In genomic region chr10:80539493-80539892, GRCm38 (mm10) we compare ENCODE assay signal across 14 mouse cellular contexts. TPM values are rescaled to one million over a fixed set of nuclear protein-coding genes. Genes with fewer than 3 reads are reported as not detected.
DNase-seq lines count a peak whose midpoint lies in the region; ATAC-seq and TF ChIP-seq lines count a peak whose summit lies in the region.
"Had no signal": no experiment of that assay in that cellular context is flagged by ENCODE, and none has a peak within 500 bp of the region (broad histone marks: within the 10 kb centered on the region; RNA-seq: fewer than 3 reads in every experiment).

No protein-coding gene starts in this region.

- TF ChIP-seq CTCF in lung, adult 2 months (IDR thresholded peaks at IDR 0.05; ENCODE audit: insufficient read depth, low read length), result no peak

- no peaks in the 10 kb centered on the region for H3K9me3 ChIP-seq in heart, embryonic 12.5 days (replicated peaks)
- no peaks in the 10 kb centered on the region for H3K9me3 ChIP-seq in lung, embryonic 16.5 days (ENCODE audit: control insufficient read depth, low read length)
- H3K9me3 ChIP-seq in liver, embryonic 16.5 days (replicated peaks; ENCODE audit: control insufficient read depth, low read length), result no peaks in the 10 kb centered on the region
- H3K9me3 ChIP-seq: forebrain, embryonic 13.5 days; hindbrain, embryonic 15.5 days; neural tube, embryonic 13.5 days had no signal

- H3K36me3 ChIP-seq in heart, embryonic 12.5 days, result peaks cover 36% of the 10 kb centered on the region
- peaks cover 19% of the 10 kb centered on the region for H3K36me3 ChIP-seq in lung, embryonic 16.5 days (ENCODE audit: control insufficient read depth, insufficient read depth, low read length)
- H3K36me3 ChIP-seq in liver, embryonic 16.5 days (ENCODE audit: control insufficient read depth, insufficient read depth), result peaks cover 26% of the 10 kb centered on the region

- peaks cover 28% of the 10 kb centered on the region for H3K4me1 ChIP-seq in heart, embryonic 12.5 days (replicated peaks)
- H3K4me1 ChIP-seq in lung, embryonic 16.5 days (replicated peaks; ENCODE audit: control insufficient read depth, insufficient read depth, low read length), result peaks cover 10% of the 10 kb centered on the region
- no peaks in the 10 kb centered on the region; the same call in 1 of the 2 replicates for H3K4me1 ChIP-seq in lung, adult 2 months (ENCODE audit: control insufficient read depth, insufficient read depth, low read length)
- peaks cover 46% of the 10 kb centered on the region for H3K4me1 ChIP-seq in liver, embryonic 16.5 days (ENCODE audit: control insufficient read depth, low read depth, low read length)
- H3K4me1 ChIP-seq: neural tube, embryonic 13.5 days had no signal

- WGBS in heart, embryonic 12.5 days, result 18% methylated on average over 5 of the region's 5 CpGs
- 29% methylated on average over 5 of the region's 5 CpGs for WGBS in lung, embryonic 16.5 days
- whole genome bisulfite sequencing in lung, adult 2 months, result 22% methylated on average over 5 of the region's 5 CpGs
- WGBS in liver, embryonic 16.5 days (ENCODE audit: insufficient replicate concordance), result 19% methylated on average over 5 of the region's 5 CpGs

- DNase-seq in heart, adult 9 months (ENCODE audit: low spot score in 2 of 2), result no peak
- DNase-seq in lung, adult 2 months, result no peak
- DNase-seq in adrenal gland, postnatal 36 days, result peak; percentile 61 to 70
- no peak for DNase-seq in urinary bladder, postnatal 4 days (ENCODE audit: low spot score in 2 of 2)
- DNase-seq: cerebellum, adult 11 months had no signal

- no peak overlapping the region for H3K4me2 ChIP-seq in heart, embryonic 12.5 days
- peak overlapping the region; percentile 54; the same call in 1 of the 2 replicates for H3K4me2 ChIP-seq in lung, embryonic 16.5 days (ENCODE audit: low read depth, low read length)
- peak overlapping the region; percentile 81 for H3K4me2 ChIP-seq in liver, embryonic 16.5 days (ENCODE audit: low read depth, low read length)

- H3K4me3 ChIP-seq in heart, embryonic 12.5 days, result no peak overlapping the region
- no peak overlapping the region for H3K4me3 ChIP-seq in lung, embryonic 16.5 days (ENCODE audit: low read length)
- H3K4me3 ChIP-seq in lung, adult 2 months (replicated peaks; ENCODE audit: extremely low read depth, low read depth, low read length), result no peak overlapping the region
- H3K4me3 ChIP-seq in liver, embryonic 16.5 days (ENCODE audit: low read depth, low read length), result no peak overlapping the region

- no peak overlapping the region for H3K27ac ChIP-seq in heart, embryonic 12.5 days (ENCODE audit: poor library complexity, severe bottlenecking)
- no peak overlapping the region; the same call in 1 of the 2 replicates for H3K27ac ChIP-seq in lung, embryonic 16.5 days (ENCODE audit: low read length)
- 0 out of 2 replicates have a peak overlapping the region, but pooled peaks have one; percentile 26 for H3K27ac ChIP-seq in liver, embryonic 16.5 days (ENCODE audit: low read length)
- H3K27ac ChIP-seq: forebrain, embryonic 13.5 days; hindbrain, embryonic 15.5 days; neural tube, embryonic 13.5 days had no signal

- TF ChIP-seq POLR2A in lung, adult 2 months (IDR thresholded peaks at IDR 0.05; ENCODE audit: borderline replicate concordance, extremely low read depth, low read depth, low read length), result no peak

- H3K9ac ChIP-seq in heart, embryonic 12.5 days, result no peak overlapping the region
- H3K9ac ChIP-seq in lung, embryonic 16.5 days (ENCODE audit: low read length), result no peak overlapping the region
- no peak overlapping the region for H3K9ac ChIP-seq in liver, embryonic 16.5 days (ENCODE audit: low read depth, low read length)
- H3K9ac ChIP-seq: forebrain, embryonic 13.5 days; hindbrain, embryonic 15.5 days; neural tube, embryonic 13.5 days had no signal

- peaks cover 33% of the 10 kb centered on the region for H3K27me3 ChIP-seq in heart, embryonic 12.5 days (replicated peaks)
- H3K27me3 ChIP-seq in lung, embryonic 16.5 days (ENCODE audit: control insufficient read depth, insufficient read depth, low read depth, low read length), result peaks cover 15% of the 10 kb centered on the region
- H3K27me3 ChIP-seq in liver, embryonic 16.5 days (ENCODE audit: control insufficient read depth, insufficient read depth, low read depth, low read length), result no peaks in the 10 kb centered on the region; the same call in 1 of the 2 replicates

- peak; percentile 30 for ATAC-seq in heart, embryonic 12.5 days (ENCODE audit: insufficient number of reproducible peaks, low FRiP score)
- peak; percentile 18; the same call in 1 of the 2 replicates for ATAC-seq in lung, embryonic 16.5 days (ENCODE audit: low read depth)
- ATAC-seq in liver, embryonic 16.5 days (ENCODE audit: low read depth), result no peak

RNA-seq across cellular contexts. Expression of gene Atp8b3, which starts 0.6 kb away (rescaled TPM):
- 0.05 and 0.17 TPM in 2 replicates for polyA plus RNA-seq in heart, embryonic 12.5 days (2016; fragmentation: Nextera tagmentation; extraction: Ambion mirVana)
- polyA plus RNA-seq in lung, embryonic 16.5 days (2015; fragmentation: Nextera tagmentation; extraction: Ambion mirVana), result 0.05 and 0.09 TPM in 2 replicates
- polyA plus RNA-seq in lung, adult 2 months (2012; rRNA removed), result 0.08 and 0.11 TPM in 2 replicates
- total RNA-seq in adrenal gland, postnatal 36 days (2021), result 1 to 10 TPM in 1 of 2 experiments, under 1 TPM in 1; 0.43 to 1.1 TPM
- polyA plus RNA-seq in liver, embryonic 16.5 days (2015; fragmentation: Nextera tagmentation; extraction: Ambion mirVana), result 0.02 TPM in 1 of 2 replicates, not detected in the other
- total RNA-seq: gastrocnemius, postnatal 10 days had no signal
- polyA plus RNA-seq: activated CD4-positive, CD25-positive, alpha-beta regulatory T cell, adult 4 months had no signal

RNA-seq across cellular contexts. Expression of gene Rexo1, which starts 21.9 kb away (rescaled TPM):
- 21.5 and 22.2 TPM in 2 replicates for polyA plus RNA-seq in heart, embryonic 12.5 days (2016; fragmentation: Nextera tagmentation; extraction: Ambion mirVana)
- 20.6 and 22.1 TPM in 2 replicates for polyA plus RNA-seq in lung, embryonic 16.5 days (2015; fragmentation: Nextera tagmentation; extraction: Ambion mirVana)
- polyA plus RNA-seq in lung, adult 2 months (2012; rRNA removed), result 61.8 and 62.7 TPM in 2 replicates
- total RNA-seq in adrenal gland, postnatal 36 days (2021), result 10 to 100 TPM; 28.3 to 42.9 TPM
- polyA plus RNA-seq in liver, embryonic 16.5 days (2015; fragmentation: Nextera tagmentation; extraction: Ambion mirVana), result 10.9 and 12.1 TPM in 2 replicates

RNA-seq across cellular contexts. Expression of gene Klf16, which starts 37.6 kb away (rescaled TPM):
- 7.9 and 8.5 TPM in 2 replicates for polyA plus RNA-seq in heart, embryonic 12.5 days (2016; fragmentation: Nextera tagmentation; extraction: Ambion mirVana)
- 8.2 and 8.3 TPM in 2 replicates for polyA plus RNA-seq in lung, embryonic 16.5 days (2015; fragmentation: Nextera tagmentation; extraction: Ambion mirVana)
- 24.8 and 31.5 TPM in 2 replicates for polyA plus RNA-seq in lung, adult 2 months (2012; rRNA removed)
- total RNA-seq in adrenal gland, postnatal 36 days (2021), result 10 to 100 TPM; 13.6 to 14.1 TPM
- 9.6 and 10.7 TPM in 2 replicates for polyA plus RNA-seq in liver, embryonic 16.5 days (2015; fragmentation: Nextera tagmentation; extraction: Ambion mirVana)

RNA-seq across cellular contexts. Expression of gene Onecut3, which starts 44.9 kb away (rescaled TPM):
- not detected in 2 replicates for polyA plus RNA-seq in heart, embryonic 12.5 days (2016; fragmentation: Nextera tagmentation; extraction: Ambion mirVana)
- not detected in 2 replicates for polyA plus RNA-seq in lung, embryonic 16.5 days (2015; fragmentation: Nextera tagmentation; extraction: Ambion mirVana)
- not detected in 2 replicates for polyA plus RNA-seq in lung, adult 2 months (2012; rRNA removed)
- total RNA-seq in adrenal gland, postnatal 36 days (2021), result not detected
- polyA plus RNA-seq in liver, embryonic 16.5 days (2015; fragmentation: Nextera tagmentation; extraction: Ambion mirVana), result 0.02 TPM in 1 of 2 replicates, not detected in the other
- total RNA-seq: gastrocnemius, postnatal 10 days; left cerebral cortex, postnatal 14 days had no signal
- polyA plus RNA-seq: activated CD4-positive, CD25-positive, alpha-beta regulatory T cell, adult 4 months had no signal

RNA-seq across cellular contexts. Expression of gene Abhd17a, which starts 50.6 kb away (rescaled TPM):
- 99.4 and 105 TPM in 2 replicates for polyA plus RNA-seq in heart, embryonic 12.5 days (2016; fragmentation: Nextera tagmentation; extraction: Ambion mirVana)
- 77.4 and 80.9 TPM in 2 replicates for polyA plus RNA-seq in lung, embryonic 16.5 days (2015; fragmentation: Nextera tagmentation; extraction: Ambion mirVana)
- polyA plus RNA-seq in lung, adult 2 months (2012; rRNA removed), result 191 and 262 TPM in 2 replicates
- 100 to 1,000 TPM; 103 to 107 TPM for total RNA-seq in adrenal gland, postnatal 36 days (2021)
- polyA plus RNA-seq in liver, embryonic 16.5 days (2015; fragmentation: Nextera tagmentation; extraction: Ambion mirVana), result 31.4 and 35.9 TPM in 2 replicates

Comparison
In these comparisons a context has a peak if more than half of its experiments do, and no peak if none do; other contexts are left out.
1. DNase-seq: peak in adrenal gland, postnatal 36 days (2 of 2); none in heart, adult 9 months (0 of 2), lung, adult 2 months (single experiment) and urinary bladder, postnatal 4 days (0 of 2).